Mouse (Mus musculus) spleen, postnatal 10 days (tissue): ENCODE results near the gene Mtf1.

Experiments
- DNase-seq, 2 experiments: peaks; one replicate each; pipeline ENCODE4 v3.0.0; 2021 to 2022; ENCODE audit warnings: low spot score in 2 of 2

Gene Mtf1

DNA sequence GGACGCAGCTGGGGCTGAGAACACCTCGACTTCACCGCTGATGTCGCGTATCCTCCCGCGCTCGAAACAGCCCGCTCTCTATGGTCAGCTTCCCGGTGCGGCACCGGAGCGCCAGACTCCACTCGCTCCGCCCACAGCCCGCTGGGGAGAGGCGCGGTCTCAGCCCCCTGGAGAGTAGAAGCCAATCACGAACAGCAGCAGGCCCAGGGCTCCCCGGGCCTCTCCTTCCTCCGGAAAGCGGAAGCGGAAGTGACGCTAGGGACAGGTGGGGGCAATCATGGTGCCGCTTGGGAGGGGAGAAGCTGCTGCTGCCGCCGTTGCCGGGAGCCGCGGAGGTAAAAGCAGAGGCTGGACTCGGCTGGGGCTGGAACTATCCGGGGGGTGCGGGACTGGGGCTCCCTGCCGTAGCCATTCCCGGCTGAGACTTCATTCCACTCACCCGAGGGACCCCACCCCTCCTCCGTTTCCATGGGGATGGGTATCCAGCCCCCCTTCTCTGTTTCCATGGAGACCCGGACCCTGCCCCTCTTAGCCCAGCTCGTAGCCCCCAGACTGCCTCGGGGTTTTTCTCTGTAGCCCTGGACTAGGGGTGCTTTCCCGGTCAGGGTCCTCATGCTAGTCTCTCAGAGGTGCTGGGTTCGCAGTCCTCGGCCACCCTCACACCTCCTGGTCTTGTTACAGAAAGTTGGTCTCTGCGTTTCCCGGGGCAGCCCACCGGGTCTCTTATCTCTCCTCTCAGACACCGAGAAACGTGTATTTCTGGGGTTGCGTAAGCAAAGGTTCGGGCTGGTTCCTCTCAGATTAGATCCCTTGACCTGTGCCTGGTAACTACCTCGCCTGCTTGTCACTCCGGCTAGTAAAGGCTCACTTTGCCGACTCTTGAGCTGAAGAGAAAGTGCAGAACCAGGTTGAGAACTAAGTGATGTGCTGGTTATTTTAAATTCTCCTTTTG, 681 bp downstream of the Mtf1 start:
- DNase-seq, result peak; percentile 92 to 98

DNA sequence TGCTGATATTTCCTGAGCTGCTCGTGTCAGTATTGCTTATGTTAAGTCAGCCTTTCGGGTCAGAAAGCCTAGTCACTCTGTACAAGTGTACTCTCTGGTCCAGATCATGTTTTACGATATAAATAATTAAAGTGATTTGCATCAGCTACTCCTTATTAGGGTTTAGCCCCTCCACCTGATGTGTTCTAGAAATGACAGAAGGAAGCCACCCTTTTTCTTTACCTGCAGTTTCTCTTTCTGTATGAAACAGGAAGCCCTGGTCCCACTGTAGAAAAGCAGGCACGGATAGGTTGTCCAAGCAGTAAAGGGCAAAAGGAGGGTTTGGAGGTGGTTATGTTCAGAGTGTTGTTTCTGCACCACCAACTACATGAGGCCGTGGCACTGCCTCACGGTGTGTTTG, 1.5 kb downstream of the Mtf1 start:
- DNase-seq, result no peak

DNA sequence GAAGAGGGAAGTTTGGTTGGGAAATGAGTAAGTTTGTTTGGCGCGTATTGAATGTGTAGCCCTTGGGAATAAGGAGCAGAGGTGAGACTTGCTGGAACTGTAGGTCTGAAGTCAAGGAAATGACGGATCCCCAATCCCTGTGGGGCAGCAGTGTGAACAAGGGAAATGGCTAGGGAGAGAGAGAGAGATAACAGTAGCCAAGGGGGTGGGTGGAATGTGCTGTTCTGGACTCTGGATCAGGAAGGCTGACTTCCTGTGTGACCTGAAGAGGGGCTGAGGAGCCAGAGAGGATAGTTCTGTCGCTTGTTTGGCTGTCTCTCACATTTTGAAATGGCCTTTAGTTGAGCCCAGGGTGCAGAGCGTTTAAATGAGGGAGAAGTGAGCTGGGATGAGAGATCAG, 6.6 kb downstream of the Mtf1 start:
- no peak for DNase-seq

DNA sequence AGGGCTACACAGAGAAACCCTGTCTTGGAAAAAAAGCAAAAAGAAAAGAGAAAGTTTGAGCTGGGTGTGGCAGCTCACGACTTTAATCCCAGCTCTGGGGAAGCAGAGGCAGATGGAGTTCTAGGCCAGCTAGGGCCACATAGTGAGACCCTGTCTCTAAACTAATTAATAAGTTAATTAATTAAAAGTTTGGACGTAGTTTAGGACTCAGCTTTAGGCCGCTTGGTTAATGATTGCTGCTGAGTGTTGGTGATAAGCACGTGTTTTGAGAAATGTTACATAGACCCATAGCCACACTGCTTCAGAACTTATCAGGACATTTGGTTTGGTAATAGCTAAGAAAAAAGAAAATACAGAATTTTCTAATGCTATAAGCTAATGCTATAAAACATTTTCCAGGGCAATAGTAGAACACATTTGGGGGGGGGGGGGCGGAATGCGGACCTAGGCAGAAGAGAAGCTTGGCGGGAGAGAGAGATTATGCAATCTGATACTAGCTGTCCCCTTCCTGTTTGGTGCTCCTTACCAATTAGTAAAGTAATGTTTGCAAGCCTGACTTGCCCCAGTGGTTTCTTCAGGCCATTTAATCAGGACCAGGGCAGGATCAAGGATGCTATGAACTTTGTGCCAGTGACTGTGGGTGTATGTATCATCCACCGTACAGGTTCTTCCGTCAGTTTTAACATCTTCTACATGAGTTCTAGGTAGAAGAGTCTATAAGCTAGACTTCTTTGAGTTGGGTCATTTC, 7.4 kb downstream of the Mtf1 start:
- no peak for DNase-seq

DNA sequence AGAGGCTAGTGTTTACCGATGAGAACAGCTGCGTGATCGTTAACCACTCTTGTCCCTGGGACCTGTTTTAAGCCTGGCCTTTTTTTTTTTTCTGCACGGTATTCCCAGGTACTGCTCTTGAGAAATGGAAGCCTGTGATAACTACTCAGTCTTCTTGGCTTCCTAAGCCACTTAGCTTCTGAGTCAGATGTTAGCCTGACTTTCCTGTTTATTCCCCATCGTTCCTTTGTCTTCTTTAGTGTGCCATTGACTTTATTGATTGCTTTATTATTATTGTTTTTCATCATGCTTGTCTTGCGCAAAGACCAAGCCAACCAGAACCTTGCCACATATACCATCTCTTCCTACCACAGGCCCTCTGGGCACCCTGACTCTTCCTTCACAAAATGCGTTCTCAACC, 8.2 kb downstream of the Mtf1 start:
- DNase-seq, result no peak

DNA sequence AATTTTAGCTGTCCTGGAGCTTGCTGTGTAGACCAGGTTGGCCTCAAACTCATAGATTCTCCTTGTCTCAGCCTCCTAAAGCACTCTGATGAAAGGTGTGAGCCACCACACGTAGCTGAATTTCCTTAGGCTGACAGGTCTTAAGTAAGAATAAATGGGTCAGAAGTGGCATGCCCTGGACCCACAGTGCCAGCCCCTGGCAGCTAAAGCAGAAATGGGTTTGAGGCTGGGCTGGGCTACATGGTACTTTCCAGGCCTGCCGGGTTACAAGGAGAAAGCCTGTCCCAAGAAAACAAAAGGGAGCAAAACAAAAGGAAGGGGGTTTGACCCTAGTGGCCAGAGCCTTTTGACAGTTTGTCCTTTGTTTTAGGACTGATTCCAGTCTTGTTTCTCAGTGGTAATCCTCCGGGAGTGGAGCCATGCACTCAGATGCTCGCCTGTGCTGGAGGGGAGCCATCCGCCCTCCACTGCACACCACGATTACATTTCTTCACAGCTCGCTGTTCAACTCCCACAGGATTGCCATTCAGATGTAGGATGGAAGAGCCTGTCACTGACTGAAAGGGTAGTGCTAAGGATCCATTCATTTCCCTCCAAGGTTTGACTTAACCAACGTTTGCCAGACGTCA, 9.6 kb downstream of the Mtf1 start:
- no peak for DNase-seq

DNA sequence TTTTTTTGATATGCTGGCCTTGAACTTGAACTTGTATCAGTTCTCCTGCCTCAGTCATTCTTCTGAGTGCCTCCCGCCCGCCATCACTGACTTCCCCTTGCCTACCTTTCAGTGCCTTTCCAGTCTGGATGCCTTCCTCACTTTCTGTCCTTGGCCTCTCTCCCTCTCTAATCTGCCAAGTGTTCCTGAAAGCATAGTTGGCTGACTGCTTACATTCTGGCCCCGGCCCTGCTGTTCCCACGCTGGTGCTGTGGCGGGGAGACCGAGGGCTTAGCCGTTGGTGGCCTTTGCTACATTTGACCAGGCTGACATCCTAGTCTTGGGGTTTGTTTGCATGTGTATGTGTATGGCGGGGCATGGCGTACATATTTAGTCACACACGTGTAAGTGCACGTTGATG, 14.0 kb downstream of the Mtf1 start:
- no peak for DNase-seq

DNA sequence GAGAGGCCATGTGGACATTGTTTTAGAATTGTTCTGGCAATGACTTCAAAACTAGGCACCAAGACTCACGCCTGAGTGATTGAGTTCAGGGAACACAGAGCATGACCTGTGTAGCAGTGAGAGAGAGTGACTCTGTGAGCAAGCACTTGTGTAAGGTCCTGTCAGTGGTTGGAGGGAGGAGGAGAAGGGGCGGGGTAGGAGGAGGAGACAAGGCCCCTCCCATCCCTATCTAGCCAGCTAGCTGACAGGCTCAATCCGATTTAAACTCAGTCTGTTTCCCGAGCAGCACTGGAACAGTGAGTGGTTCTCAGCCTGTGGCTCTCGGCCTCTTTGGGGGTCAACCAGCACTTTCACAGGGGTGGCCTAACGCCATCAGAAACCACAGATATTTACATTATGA, 15.9 kb downstream of the Mtf1 start:
- DNase-seq, result peak in 1 of 2 experiments; percentile 43

DNA sequence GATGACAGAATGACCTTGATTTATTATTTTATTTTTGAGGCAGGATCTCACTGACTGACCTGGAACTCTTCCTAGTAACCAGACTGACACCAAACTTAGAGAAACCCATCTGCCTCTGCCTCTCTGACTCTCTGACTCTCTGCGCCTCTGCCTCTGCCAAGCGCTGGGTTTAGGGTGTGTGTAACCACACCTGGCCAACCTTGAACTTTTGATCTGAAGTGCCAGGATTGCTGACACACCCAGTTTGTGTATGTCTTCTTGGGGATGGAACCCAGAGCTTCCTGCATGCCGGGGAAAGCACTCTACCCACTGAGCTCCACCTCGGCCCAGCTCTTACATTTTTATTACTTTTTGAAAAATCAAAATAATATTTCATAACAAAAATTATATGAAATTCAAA, 16.9 kb downstream of the Mtf1 start:
- DNase-seq, result no peak

DNA sequence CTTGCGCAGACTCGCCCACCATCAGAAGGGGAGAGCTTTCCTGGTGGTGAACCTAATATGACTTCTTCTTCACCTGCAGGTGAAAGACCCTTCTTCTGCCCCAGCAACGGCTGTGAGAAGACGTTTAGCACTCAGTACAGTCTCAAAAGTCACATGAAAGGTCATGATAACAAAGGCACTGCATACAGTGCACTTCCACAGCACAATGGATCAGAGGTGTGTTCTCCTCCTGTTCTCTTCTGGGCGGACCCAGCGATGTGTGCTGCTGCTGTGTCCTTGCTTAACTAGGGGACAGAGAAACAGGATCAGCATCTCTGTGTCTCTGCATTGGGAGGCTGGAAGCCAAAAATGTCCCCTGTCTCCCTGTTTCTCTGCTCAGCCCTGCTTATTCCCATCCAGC, 23.1 kb downstream of the Mtf1 start:
- DNase-seq, result no peak

DNA sequence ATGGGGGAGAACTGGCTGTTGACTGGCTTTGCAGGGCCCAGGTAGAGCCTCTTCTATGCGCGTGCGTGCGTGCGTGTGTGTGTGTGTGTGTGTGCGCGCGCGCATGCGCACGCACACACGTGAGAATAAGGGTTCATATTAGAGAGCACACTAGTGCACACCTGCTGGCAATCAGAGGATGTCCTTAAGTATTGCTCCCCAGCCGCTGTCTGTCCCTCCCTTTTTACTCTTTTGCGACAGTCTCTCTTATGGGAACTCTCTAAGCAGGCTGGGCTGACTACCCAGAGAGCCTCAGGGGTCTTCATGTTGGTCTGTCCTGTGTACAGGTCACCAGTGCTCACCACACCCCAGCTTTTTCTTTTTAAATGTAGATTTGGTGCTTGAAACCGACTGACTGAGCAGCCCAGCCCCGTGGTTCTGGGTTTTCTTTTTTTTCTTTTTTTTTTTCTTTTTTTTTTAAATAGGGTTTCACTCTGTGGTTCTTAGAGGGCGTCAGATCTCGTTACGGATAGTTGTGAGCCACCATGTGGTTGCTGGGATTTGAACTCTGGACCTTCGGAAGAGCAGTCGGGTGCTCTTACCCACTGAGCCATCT, 23.6 kb downstream of the Mtf1 start:
- DNase-seq, result no peak

DNA sequence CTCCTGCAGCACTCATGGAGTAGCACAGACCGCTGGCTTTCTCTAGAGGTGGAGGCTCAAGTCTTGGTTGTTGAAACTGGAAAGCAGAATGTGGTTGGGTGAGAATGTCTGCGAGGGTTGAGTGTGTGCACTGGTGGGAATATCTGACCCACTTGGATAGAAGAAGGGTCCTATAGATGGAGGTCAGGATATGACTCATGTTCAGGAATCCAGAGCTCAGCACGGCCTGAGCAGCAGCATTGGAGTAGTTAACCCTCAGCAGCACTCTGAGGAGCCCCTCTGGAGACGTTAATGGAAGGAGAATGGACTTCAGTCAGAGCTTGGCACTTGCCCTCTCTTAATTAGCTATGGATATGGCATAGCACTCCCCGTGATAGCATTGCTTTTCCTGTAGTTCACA, 27.8 kb downstream of the Mtf1 start:
- DNase-seq, result no peak

DNA sequence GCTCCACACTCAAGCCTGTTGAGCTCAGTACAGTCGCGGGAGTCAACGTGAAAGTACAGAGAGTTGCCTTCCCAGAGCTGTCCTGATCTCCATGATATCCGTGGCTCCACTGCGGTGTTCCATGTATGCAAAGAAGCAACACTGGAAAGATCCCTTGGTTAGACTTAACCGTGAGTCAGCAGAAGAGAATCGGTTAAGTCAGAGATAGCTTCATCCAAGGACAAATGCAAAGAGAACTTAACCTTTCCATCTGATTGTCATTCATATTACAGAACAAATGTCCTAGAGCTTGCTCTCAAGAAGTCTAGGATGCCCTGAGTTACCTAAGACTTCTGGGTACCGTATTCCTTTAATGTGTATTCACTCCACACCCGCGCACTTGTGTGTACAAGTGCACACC, 30.9 kb downstream of the Mtf1 start:
- no peak for DNase-seq

DNA sequence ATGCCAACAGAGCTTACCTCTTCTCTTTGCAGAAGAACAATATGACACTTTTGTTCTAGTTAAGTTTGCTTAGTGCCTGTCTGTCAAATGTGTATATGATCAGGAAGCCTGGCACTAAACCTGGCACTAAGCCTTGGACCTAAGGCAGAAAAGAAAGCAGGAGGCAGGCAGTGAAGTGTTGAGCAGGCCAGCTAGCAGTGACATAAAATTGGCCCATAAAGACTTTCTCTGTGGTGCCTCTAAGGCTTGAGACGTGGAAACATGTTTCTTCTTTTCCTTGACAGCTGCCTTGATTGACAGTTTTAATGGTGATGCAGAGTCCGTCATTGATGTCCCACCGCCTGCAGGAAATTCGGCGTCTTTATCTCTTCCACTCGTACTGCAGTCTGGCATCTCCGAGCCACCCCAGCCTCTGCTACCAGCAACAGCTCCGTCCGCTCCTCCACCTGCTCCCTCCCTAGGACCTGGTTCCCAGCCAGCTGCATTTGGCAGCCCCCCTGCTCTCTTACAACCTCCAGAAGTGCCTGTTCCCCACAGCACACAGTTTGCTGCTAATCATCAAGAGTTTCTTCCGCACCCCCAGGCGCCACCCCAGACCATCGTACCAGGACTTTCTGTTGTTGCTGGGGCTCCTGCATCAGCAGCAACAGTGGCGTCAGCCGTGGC, 36.3 kb downstream of the Mtf1 start:
- DNase-seq, result no peak

DNA sequence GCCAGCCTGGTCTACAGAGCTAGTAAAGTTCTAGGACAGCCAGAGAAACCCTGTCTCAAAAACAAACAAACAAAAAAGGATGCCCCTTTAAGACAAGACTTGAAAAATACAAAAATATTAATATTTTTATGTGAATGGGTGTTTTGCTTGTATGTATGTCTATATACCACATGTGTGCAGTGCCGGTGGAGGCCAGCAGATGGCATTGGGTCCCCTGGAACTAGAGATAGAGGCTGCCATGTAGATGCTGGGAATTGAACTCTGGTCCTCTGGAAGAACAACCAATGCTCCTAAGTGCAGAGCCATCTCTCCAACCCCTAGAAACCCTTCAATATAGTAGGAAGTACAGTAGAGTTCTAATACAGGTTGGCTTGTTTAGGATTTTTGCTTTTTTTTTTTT, 39.1 kb downstream of the Mtf1 start:
- peak in 1 of 2 experiments; percentile 53 for DNase-seq

DNA sequence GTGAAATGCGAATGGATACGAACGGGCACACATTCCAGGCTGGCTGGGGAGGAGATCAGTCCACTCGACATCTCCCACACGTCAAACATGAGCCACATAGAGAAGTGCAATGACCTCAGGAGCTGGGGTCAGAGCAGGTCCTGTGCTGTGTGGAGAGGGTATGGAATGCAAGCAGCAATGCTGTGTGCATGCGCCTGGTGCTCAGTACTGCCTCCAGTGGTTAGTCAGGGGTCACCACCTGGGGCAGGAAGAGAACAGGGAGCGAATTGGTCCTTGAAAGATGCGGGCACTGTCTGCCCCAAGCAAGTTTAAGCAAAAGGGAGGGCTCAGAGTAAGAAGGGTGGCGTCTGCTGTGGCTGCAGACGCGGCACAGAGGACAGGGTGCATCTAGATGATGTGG, 41.6 kb downstream of the Mtf1 start:
- DNase-seq, result peak; percentile 20 to 62

DNA sequence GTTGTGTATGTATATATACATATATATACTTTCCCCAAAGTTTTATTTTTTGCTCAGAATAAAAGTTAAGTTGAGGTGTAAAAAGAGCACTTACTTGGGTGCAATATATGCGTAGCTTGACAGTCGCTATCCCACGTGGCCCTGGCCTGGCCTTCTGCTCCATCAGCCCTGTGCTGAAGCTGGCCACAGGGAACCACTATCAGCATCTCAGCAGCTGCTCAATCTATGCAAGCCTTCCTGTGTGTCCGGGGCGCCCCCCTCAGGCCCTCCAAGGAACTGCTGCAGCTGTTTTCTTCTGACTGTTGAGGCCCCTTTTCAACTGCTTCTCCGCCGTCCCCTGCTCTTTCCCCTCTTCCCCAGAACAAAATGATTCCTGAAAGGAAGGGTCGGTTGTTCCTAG, 45.7 kb downstream of the Mtf1 start:
- peak; percentile 80 to 92 for DNase-seq

DNA sequence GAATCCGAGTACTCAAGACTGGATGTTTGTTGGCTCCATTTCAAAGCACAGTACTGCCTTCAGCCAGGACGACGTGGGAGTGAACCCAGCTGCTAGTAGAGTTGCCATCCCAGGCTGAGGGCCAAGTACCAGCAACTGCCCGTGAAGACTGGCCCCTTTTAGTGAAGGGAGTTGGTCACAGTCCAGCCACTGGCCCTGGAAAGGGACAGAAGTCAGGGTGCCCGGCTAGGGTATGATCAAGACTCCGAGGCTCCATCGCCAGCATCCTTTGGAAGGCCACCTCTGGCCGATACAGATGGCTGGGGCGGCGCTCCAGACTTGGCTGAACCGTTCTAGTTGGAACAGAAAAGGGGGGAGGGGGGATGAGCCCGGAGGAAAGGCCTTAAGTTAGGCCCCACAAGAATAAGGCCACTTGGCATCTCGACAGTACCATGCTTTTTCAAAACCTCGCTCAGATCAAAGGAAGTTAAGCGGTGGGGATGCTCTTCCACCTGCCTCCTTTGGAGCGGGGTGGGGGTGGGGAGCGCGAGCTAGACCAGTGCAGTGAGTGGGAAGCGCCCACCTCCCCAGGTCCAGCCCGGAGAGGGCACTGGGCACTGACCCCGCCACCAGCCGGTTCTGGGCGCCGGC, 47.8 kb downstream of the Mtf1 start:
- DNase-seq, result peak; percentile 27 to 43

DNA sequence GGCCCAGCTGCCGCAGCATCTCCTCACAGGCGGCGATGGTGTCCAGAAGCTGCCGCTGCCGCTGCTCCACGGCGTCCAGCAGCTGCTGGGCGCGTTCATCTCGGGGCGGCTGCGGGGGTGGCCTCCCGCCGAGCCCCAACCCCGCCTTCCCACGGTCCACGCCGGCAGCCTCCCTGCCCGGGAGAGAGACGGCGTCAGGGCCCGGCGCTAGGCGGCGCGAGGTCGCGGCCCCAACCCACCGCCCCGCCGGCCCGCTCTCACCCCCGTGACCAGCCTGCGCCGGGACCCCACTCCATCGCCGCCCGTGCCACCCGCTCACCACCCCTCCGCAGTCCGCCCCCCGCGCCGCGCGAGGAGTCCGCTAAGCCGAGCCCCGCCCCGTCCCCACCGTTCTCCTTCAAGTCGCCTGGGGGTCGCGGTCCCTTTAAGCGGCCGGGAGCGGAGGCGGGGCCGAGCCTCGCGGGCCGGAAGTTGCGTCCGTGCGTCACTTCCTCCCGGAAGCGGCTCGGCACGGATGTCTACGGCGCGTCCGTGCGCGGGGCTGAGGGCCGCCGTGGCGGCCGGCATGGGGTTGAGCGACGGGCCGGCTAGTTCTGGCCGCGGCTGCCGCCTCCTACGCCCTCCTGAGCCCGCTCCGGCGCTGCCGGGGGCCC, 48.5 kb downstream of the Mtf1 start, which contains the start of gene Yrdc:
Gene Yrdc (plus strand): TSS at position 419 of the 653 bp plus-strand sequence.
- peak; percentile 92 to 94 for DNase-seq

DNA sequence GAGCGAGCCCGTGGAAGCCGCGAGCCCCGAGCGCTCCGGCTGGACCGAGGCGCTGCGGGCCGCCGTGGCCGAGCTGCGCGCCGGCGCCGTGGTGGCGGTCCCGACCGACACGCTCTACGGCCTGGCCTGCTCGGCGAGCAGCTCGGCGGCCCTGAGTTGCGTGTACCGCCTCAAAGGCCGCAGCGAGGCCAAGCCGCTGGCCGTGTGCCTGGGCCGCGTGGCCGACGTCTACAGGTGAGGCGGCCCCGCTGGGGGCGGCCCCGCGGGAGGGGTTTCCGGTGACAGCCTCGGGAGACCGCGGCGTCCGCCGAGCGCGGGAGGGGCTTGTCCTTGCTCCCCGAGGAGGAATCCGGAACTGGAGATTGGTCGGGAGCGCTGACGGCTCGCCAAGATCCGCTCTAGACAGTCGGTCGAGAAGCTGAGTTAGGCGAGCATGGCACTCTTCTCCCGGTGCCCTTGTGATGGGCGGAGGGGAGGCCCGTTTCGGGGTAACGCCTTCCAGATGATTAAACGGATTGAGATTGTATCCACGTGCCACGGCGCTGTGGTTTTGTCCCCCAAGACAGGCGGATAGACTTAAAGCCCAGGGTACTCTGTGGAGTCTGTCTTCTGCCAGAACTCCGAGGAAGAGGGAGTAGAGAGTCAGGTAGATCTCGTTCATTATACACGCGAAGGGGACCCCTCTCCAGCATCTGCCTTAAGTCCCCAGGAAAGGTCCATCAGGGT, 49.2 kb downstream of the Mtf1 start, which contains the start of gene 1110065P20Rik:
Gene 1110065P20Rik (minus strand): TSS at position 264 of the 726 bp plus-strand sequence.
- DNase-seq, result peak; percentile 39 to 72
